Mouse (Mus musculus): ENCODE measurements around the gene Smg1.

GRCm38 (mm10) chr7:118259676-118260305, 16.3 kb upstream of the Smg1 start:
- TF ChIP-seq GATA1 (IDR thresholded peaks at IDR 0.05; ENCODE audit: borderline replicate concordance, low read length): no peak
- TF ChIP-seq FLI1 (IDR thresholded peaks at IDR 0.05; ENCODE audit: low read length): no peak

Data from megakaryocyte, embryonic 14.5 days (primary cell).